Mouse (Mus musculus) CH12.LX (cell line): ENCODE results near the gene Bach2.

ENCODE experiments used
- BHLHE40 ChIP-seq: IDR thresholded peaks from 2 replicates; pipeline ENCODE4 v1.6.1; 2011; ENCODE audit warnings: mild to moderate bottlenecking, low read depth, low read length, improper control_type of control experiment
- IRF4 ChIP-seq: IDR thresholded peaks from 2 replicates; pipeline ENCODE4 v1.6.1; 2014; ENCODE audit warnings: low read depth, mild to moderate bottlenecking, inconsistent platforms, low read length, improper control_type of control experiment
- MXI1 ChIP-seq: IDR thresholded peaks from 2 replicates; pipeline ENCODE4 v1.6.1; 2011; ENCODE audit warnings: mild to moderate bottlenecking, low read depth, low read length, improper control_type of control experiment
- NELFE ChIP-seq: IDR thresholded peaks from 2 replicates; pipeline ENCODE4 v1.6.1; 2011; ENCODE audit warnings: low read depth, low read length, improper control_type of control experiment
- POLR2AphosphoS2 ChIP-seq: IDR thresholded peaks from 2 replicates; pipeline ENCODE4 v1.6.1; 2011; ENCODE audit warnings: low read depth, low read length, improper control_type of control experiment
- TBP ChIP-seq: conservative IDR thresholded peaks from 2 replicates; pipeline ENCODE4 v1.6.1; 2011; ENCODE audit warnings: low read depth, low read length, improper control_type of control experiment
- ZMIZ1 ChIP-seq: IDR thresholded peaks from 2 replicates; pipeline ENCODE4 v1.6.1; 2012; ENCODE audit warnings: low read depth, mild to moderate bottlenecking, inconsistent platforms, low read length, improper control_type of control experiment
- ZNF384 ChIP-seq: IDR thresholded peaks from 2 replicates; pipeline ENCODE4 v1.6.1; 2012; ENCODE audit warnings: low read depth, low read length, improper control_type of control experiment, inconsistent platforms

GRCm38 (mm10) chr4:32264892-32265291 lies 26.3 kb downstream of the Bach2 start:
- TF ChIP-seq POLR2AphosphoS2: no peak
- no peak for TF ChIP-seq ZMIZ1
- TF ChIP-seq MXI1: no peak
- TF ChIP-seq BHLHE40: no peak
- no peak for TF ChIP-seq TBP
- no peak for TF ChIP-seq IRF4
- no peak for TF ChIP-seq NELFE
- TF ChIP-seq ZNF384: no peak
